Mouse (Mus musculus): ENCODE measurements at regions not wholly inside any gene's neighbourhood (a gene's known extent, or its start where the extent isn't known, plus 50 kb on each side); places are given as distances from the start of the nearest gene placed in this dataset.

GRCm38 (mm10) chr16:29775879-29776278 is 196.7 kb downstream of the Opa1 start:
- Histone ChIP-seq H3K27ac (no peak overlapping the region), H3K4me1 (replicated peaks) (peaks cover 13% of the 10 kb centered on the region), H3K9me3 (no peaks in the 10 kb centered on the region), H3K27me3 (peaks cover 20% of the 10 kb centered on the region; the same call in 1 of the 2 replicates), H3K9ac (replicated peaks) (no peak overlapping the region), H3K36me3 (no peaks in the 10 kb centered on the region), H3K4me3 (replicated peaks) (no peak overlapping the region), H3K4me2 (replicated peaks) (no peak overlapping the region)
- no peak for ATAC-seq
- WGBS, result 32% methylated on average over 5 of the region's 5 CpGs

GRCm38 (mm10) chr16:29782441-29782840 is 203.3 kb downstream of the Opa1 start:
- Histone ChIP-seq H3K9me3 (peaks cover 3% of the 10 kb centered on the region; the same call in 1 of the 2 replicates), H3K4me3 (replicated peaks) (no peak overlapping the region), H3K9ac (replicated peaks) (no peak overlapping the region), H3K27me3 (peaks cover 17% of the 10 kb centered on the region), H3K27ac (no peak overlapping the region), H3K36me3 (no peaks in the 10 kb centered on the region), H3K4me1 (replicated peaks) (no peaks in the 10 kb centered on the region), H3K4me2 (replicated peaks) (no peak overlapping the region)
- ATAC-seq, result no peak
- 88% methylated on average over 4 of the region's 4 CpGs for WGBS

GRCm38 (mm10) chr16:29785114-29785513 is 206.0 kb downstream of the Opa1 start:
- 98% methylated on average over 3 of the region's 3 CpGs for WGBS

GRCm38 (mm10) chr16:29786540-29786939 is 207.4 kb downstream of the Opa1 start:
- 88% methylated on average over 8 of the region's 8 CpGs for WGBS
- no peak for ATAC-seq

More at GRCm38 (mm10) chr16:29785114-29785513, 206.0 kb downstream of the Opa1 start:
- no peak overlapping the region for H3K27ac ChIP-seq
- peaks cover 22% of the 10 kb centered on the region for H3K27me3 ChIP-seq
- no peak for ATAC-seq
- H3K9ac ChIP-seq (replicated peaks), result no peak overlapping the region
- H3K36me3 ChIP-seq, result no peaks in the 10 kb centered on the region
- H3K4me3 ChIP-seq (replicated peaks), result no peak overlapping the region
- no peaks in the 10 kb centered on the region for H3K4me1 ChIP-seq (replicated peaks)
- no peak overlapping the region for H3K4me2 ChIP-seq (replicated peaks)
- peaks cover 3% of the 10 kb centered on the region; the same call in 1 of the 2 replicates for H3K9me3 ChIP-seq

GRCm38 (mm10) chr16:29787633-29788511 is 208.7 kb downstream of the Opa1 start:
- Histone ChIP-seq H3K9ac (replicated peaks) (no peak overlapping the region), H3K36me3 (no peaks in the 10 kb centered on the region), H3K4me2 (replicated peaks) (no peak overlapping the region), H3K4me3 (replicated peaks) (no peak overlapping the region), H3K4me1 (replicated peaks) (no peaks in the 10 kb centered on the region), H3K27ac (no peak overlapping the region), H3K27me3 (peaks cover 10% of the 10 kb centered on the region), H3K9me3 (peaks cover 3% of the 10 kb centered on the region; the same call in 1 of the 2 replicates)
- no peak for ATAC-seq
- WGBS, result 84% methylated on average over 5 of the region's 5 CpGs

More at GRCm38 (mm10) chr16:29786540-29786939, 207.4 kb downstream of the Opa1 start:
- H3K9ac ChIP-seq (replicated peaks), result no peak overlapping the region
- H3K4me3 ChIP-seq (replicated peaks), result no peak overlapping the region
- H3K4me1 ChIP-seq (replicated peaks), result no peaks in the 10 kb centered on the region
- H3K27ac ChIP-seq, result no peak overlapping the region
- H3K4me2 ChIP-seq (replicated peaks), result no peak overlapping the region
- H3K27me3 ChIP-seq, result peaks cover 18% of the 10 kb centered on the region
- H3K9me3 ChIP-seq, result peaks cover 3% of the 10 kb centered on the region; the same call in 1 of the 2 replicates
- no peaks in the 10 kb centered on the region for H3K36me3 ChIP-seq

- Histone ChIP-seq H3K36me3 (no peaks in the 10 kb centered on the region), H3K4me1 (replicated peaks) (no peaks in the 10 kb centered on the region), H3K9me3 (peaks cover 3% of the 10 kb centered on the region; the same call in 1 of the 2 replicates), H3K9ac (replicated peaks) (no peak overlapping the region), H3K27ac (no peak overlapping the region), H3K4me2 (replicated peaks) (no peak overlapping the region), H3K4me3 (replicated peaks) (no peak overlapping the region), H3K27me3 (peaks cover 9% of the 10 kb centered on the region)
- no peak for ATAC-seq
- 96% methylated on average over 3 of the region's 3 CpGs for WGBS
Observed at GRCm38 (mm10) chr16:29790064-29790463, 210.9 kb downstream of the Opa1 start.

- no peaks in the 10 kb centered on the region for H3K9me3 ChIP-seq
- H3K27ac ChIP-seq, result no peak overlapping the region
- ATAC-seq, result no peak
- WGBS, result 64% methylated on average over 3 of the region's 3 CpGs
- no peak overlapping the region for H3K4me3 ChIP-seq (replicated peaks)
- H3K4me2 ChIP-seq (replicated peaks), result no peak overlapping the region
- H3K4me1 ChIP-seq (replicated peaks), result peaks cover 16% of the 10 kb centered on the region
- H3K36me3 ChIP-seq, result no peaks in the 10 kb centered on the region
- H3K9ac ChIP-seq (replicated peaks), result no peak overlapping the region
- peaks cover 57% of the 10 kb centered on the region for H3K27me3 ChIP-seq
Observed at GRCm38 (mm10) chr16:29799250-29799649, 220.1 kb downstream of the Opa1 start.

GRCm38 (mm10) chr16:29799893-29800292 is 220.8 kb downstream of the Opa1 start:
- peaks cover 60% of the 10 kb centered on the region for H3K27me3 ChIP-seq
- no peak overlapping the region for H3K9ac ChIP-seq (replicated peaks)
- no peak overlapping the region for H3K4me2 ChIP-seq (replicated peaks)
- peaks cover 16% of the 10 kb centered on the region for H3K4me1 ChIP-seq (replicated peaks)
- H3K27ac ChIP-seq, result no peak overlapping the region
- H3K4me3 ChIP-seq (replicated peaks), result no peak overlapping the region
- H3K36me3 ChIP-seq, result no peaks in the 10 kb centered on the region
- 71% methylated on average over 3 of the region's 3 CpGs for WGBS
- no peaks in the 10 kb centered on the region for H3K9me3 ChIP-seq
- ATAC-seq, result no peak

- no peak overlapping the region for H3K9ac ChIP-seq (replicated peaks)
- no peaks in the 10 kb centered on the region for H3K9me3 ChIP-seq
- H3K4me2 ChIP-seq (replicated peaks), result no peak overlapping the region
- no peak overlapping the region for H3K27ac ChIP-seq
- no peak for ATAC-seq
- 5% methylated on average over 2 of the region's 2 CpGs for WGBS
- no peaks in the 10 kb centered on the region for H3K36me3 ChIP-seq
- H3K4me3 ChIP-seq (replicated peaks), result no peak overlapping the region
- peaks cover 63% of the 10 kb centered on the region for H3K27me3 ChIP-seq
- peaks cover 16% of the 10 kb centered on the region for H3K4me1 ChIP-seq (replicated peaks)
Observed at GRCm38 (mm10) chr16:29800457-29800856, 221.3 kb downstream of the Opa1 start.

GRCm38 (mm10) chr16:29802085-29802484 is 223.0 kb downstream of the Opa1 start:
- Histone ChIP-seq H3K4me1 (replicated peaks) (peaks cover 16% of the 10 kb centered on the region), H3K4me3 (replicated peaks) (no peak overlapping the region), H3K4me2 (replicated peaks) (no peak overlapping the region), H3K27me3 (peaks cover 57% of the 10 kb centered on the region), H3K9ac (replicated peaks) (no peak overlapping the region), H3K36me3 (no peaks in the 10 kb centered on the region), H3K27ac (no peak overlapping the region), H3K9me3 (no peaks in the 10 kb centered on the region)
- WGBS, result 90% methylated on average over 7 of the region's 7 CpGs
- ATAC-seq, result no peak

- peaks cover 11% of the 10 kb centered on the region for H3K4me1 ChIP-seq (replicated peaks)
- 43% methylated on average over 6 of the region's 6 CpGs for WGBS
- no peaks in the 10 kb centered on the region for H3K9me3 ChIP-seq
- H3K27me3 ChIP-seq, result peaks cover 57% of the 10 kb centered on the region
- no peak overlapping the region for H3K4me2 ChIP-seq (replicated peaks)
- H3K36me3 ChIP-seq, result no peaks in the 10 kb centered on the region
- ATAC-seq, result no peak
- no peak overlapping the region for H3K9ac ChIP-seq (replicated peaks)
- no peak overlapping the region for H3K4me3 ChIP-seq (replicated peaks)
- H3K27ac ChIP-seq, result no peak overlapping the region
Observed at GRCm38 (mm10) chr16:29802603-29803002, 223.5 kb downstream of the Opa1 start.

GRCm38 (mm10) chr16:29807859-29808258 is 228.7 kb downstream of the Opa1 start:
- no peak overlapping the region for H3K27ac ChIP-seq
- peaks cover 56% of the 10 kb centered on the region for H3K27me3 ChIP-seq
- H3K9ac ChIP-seq (replicated peaks), result no peak overlapping the region
- no peak overlapping the region for H3K4me2 ChIP-seq (replicated peaks)
- no peaks in the 10 kb centered on the region for H3K36me3 ChIP-seq
- H3K9me3 ChIP-seq, result no peaks in the 10 kb centered on the region
- WGBS, result 71% methylated on average over 5 of the region's 5 CpGs
- peaks cover 9% of the 10 kb centered on the region for H3K4me1 ChIP-seq (replicated peaks)
- H3K4me3 ChIP-seq (replicated peaks), result no peak overlapping the region
- ATAC-seq, result no peak
